Mouse (Mus musculus) monocyte, adult 5-6 weeks (primary cell): Measurements from ENCODE around the gene Phf20. TPM values are rescaled to one million over a fixed set of nuclear protein-coding genes. Genes with fewer than 3 reads are reported as not detected.

Experiments used
- ATAC-seq: fragments of 153-309, 156-312 bp; replicated peaks from 2 replicates; pipeline ENCODE4 v1.8.0; 2017; ENCODE audit warnings: mild to moderate bottlenecking; ENCODE audit not compliant: low TSS enrichment, insufficient number of reproducible peaks, severe bottlenecking, poor library complexity, low FRiP score
- total RNA-seq: library from RNA; stranded (forward); fragments of 200-1000, 200-491, 200-594 nt; gene quantifications from 3 replicates; pipeline ENCODE4 v1.2.3, GENCODE M21; 2017

Gene Phf20
- total RNA-seq, 1 experiment from 2014 or later = 25.7 TPM

DNA sequence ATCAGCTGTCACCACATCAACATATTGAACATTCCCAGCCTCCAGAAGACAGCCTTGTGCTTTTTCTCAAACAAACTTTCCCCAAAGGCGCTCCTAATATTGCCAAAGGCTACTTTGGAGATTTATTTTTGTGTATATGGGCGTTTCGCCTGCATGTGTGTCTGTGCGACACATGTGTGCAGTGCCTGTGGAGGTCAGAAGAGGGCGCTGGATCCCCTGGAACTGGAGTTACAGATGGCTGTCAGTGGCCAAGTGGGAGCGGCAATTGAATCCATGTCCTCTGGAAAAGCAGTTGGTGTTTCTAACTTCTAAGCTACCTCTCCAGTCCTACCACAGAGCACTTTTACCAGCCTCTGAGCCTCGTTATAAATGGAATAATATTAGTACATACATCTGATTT is 155.0 kb downstream of the Phf20 start:
- no peak for ATAC-seq

DNA sequence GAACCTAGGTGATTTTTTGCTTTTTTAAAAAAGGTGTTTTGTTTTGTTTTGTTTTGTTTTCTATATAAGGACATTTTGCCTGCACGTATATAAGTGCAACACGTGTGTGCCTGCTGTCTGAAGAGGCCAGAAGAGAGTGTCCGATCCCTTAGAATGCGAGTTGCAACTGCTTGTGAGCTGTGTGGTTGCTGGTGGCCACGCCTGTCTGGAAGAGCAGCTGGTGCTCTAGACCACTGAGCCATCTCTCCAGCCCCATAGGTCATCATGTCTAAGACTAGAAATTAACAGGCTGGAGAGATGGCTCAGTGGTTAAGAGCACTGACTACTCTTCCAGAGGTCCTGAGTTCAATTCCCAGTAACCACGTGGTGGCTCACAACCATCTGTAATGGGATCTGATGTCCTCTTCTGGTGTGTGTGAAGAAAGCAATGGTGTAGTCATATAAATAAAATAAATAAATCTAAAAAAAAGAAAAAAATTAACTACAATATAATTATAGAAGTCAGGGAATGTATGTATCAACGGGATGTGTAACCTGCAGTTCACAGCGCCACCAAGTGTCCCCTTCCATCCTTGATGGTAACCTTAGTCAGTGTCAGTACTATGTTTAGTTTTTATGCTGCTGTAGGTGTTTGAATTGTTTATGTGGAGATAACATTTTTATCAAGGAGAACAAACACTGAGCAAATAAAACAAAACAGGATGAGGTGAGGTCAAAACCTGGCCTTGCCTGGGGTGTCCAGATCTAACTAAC is 156.3 kb downstream of the Phf20 start:
- ATAC-seq = no peak

DNA sequence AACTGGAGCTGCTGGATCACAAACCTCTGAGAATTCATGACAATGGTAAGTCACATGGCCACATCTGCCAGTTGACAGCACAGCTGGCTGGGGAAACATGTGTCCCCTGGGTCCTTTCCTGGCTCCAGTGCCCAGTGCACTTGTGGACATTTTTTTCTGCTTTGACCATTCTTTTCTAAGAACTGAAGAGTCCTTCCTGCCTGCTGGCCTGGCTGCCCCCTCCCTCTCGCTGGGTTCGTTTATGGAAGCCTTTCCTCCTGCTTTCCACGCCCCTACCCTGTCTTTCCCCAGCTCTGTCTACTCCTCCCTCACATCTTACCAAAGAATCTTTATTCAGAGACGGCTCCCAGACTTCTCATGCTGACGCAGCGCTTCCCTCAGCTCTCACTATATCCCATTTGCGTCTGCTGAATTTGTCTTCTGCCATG is 157.0 kb downstream of the Phf20 start:
- ATAC-seq = no peak

DNA sequence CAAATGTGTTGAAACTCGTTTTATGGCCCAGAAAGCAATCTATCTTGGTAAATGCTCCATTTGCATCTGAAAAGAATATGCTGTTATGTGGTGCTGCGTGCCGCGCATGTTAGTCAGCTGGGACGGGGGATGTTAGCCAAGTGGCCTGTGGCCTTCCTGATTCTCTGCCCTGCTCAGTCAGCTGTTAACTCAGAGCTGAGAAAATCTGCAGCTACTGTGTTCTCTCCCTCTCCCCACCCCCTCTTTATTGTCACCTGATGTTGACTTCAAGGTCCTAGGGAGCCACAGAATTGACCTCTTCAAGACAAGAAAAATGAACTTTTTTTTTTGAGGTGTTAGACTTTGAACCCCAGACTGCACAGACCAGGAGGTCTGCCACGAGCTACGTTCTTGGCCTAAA is 159.8 kb downstream of the Phf20 start:
- ATAC-seq = no peak

Other genes with a start within 250 kb of the Phf20 start
- 67.3 to 170 TPM (median 77.6 TPM) in 3 replicates for gene Cep250, start 240.0 kb upstream of the Phf20 start, total RNA-seq
- gene 6430550D23Rik, start 188.5 kb upstream of the Phf20 start, total RNA-seq = 0.87 to 1.8 TPM in 2 of 3 replicates, not detected in the other
- 57.6 to 77.8 TPM (median 66.2 TPM) in 3 replicates for gene Ergic3, start 188.4 kb upstream of the Phf20 start, total RNA-seq
- not detected in 3 replicates for gene Fer1l4, start 143.5 kb upstream of the Phf20 start, total RNA-seq
- gene Spag4, start 131.3 kb upstream of the Phf20 start, total RNA-seq = 0.29 to 2.2 TPM (median 1.9 TPM) in 3 replicates
- gene Cpne1, start 84.5 kb upstream of the Phf20 start, total RNA-seq = 33.8 to 71.0 TPM (median 55.8 TPM) in 3 replicates
- 11.0 to 22.7 TPM (median 13.0 TPM) in 3 replicates for gene Rbm12, start 84.5 kb upstream of the Phf20 start, total RNA-seq
- 22.3 to 33.9 TPM (median 24.9 TPM) in 3 replicates for gene Gm28036, start 69.4 kb upstream of the Phf20 start, total RNA-seq
- 9.1 to 25.0 TPM (median 10.2 TPM) in 3 replicates for gene Romo1, start 52.4 kb upstream of the Phf20 start, total RNA-seq
- 28.1 to 50.8 TPM (median 31.0 TPM) in 3 replicates for gene Nfs1, start 52.3 kb upstream of the Phf20 start, total RNA-seq
- gene Rbm39, start 16.2 kb upstream of the Phf20 start, total RNA-seq = 1,407 to 1,708 TPM (median 1,696 TPM) in 3 replicates
- gene Cnbd2, start 115.8 kb downstream of the Phf20 start, total RNA-seq = 11.2 to 25.2 TPM (median 23.5 TPM) in 3 replicates
- 4.8 to 57.7 TPM (median 47.6 TPM) in 3 replicates for gene Scand1, start 116.2 kb downstream of the Phf20 start, total RNA-seq
- gene Epb41l1, start 224.4 kb downstream of the Phf20 start, total RNA-seq = 3.5 to 7.1 TPM (median 6.2 TPM) in 3 replicates